Mouse (Mus musculus) left cerebral cortex, postnatal 4 days (tissue): ENCODE measurements around the gene Nmt1. TPM values are rescaled to one million over a fixed set of nuclear protein-coding genes. Genes with fewer than 3 reads are reported as not detected.

Experiments used
- DNase-seq: peaks from one replicate; pipeline ENCODE4 v3.0.0-alpha.2; 2022
- intact Hi-C: fragments of 180-260 bp; cut with DNase I; formaldehyde crosslinking; loops from one replicate; pipeline ENCODE4 v1.15.1; 2025
- total RNA-seq, 2 experiments: library from RNA; stranded (reverse); gene quantifications; 2 replicates each; pipeline ENCODE4 v1.2.3; 2021

The Nmt1 gene
- total RNA-seq: 10 to 100 TPM; 60.3 to 67.8 TPM

- peak; percentile 93 for DNase-seq
- intact Hi-C loops: no loop called here
Measured at GRCm38 (mm10) chr11:103028176-103028891, at the start of gene Nmt1, which contains the start of gene Dcakd. Nmt1 (plus strand) TSS chr11:103028190. Dcakd (minus strand) TSS chr11:103028333.

- DNase-seq: no peak
- intact Hi-C loops: no loop called here
Measured at GRCm38 (mm10) chr11:102981151-102981890, 46.7 kb upstream of the Nmt1 start.

GRCm38 (mm10) chr11:102984086-102984485, 43.9 kb upstream of the Nmt1 start:
- peak; percentile 67 for DNase-seq
- intact Hi-C loops: no loop called here

GRCm38 (mm10) chr11:102984615-102985014, 43.4 kb upstream of the Nmt1 start:
- peak; percentile 57 for DNase-seq
- intact Hi-C loops: no loop called here

- intact Hi-C loops: no loop called here
- DNase-seq: no peak
Measured at GRCm38 (mm10) chr11:102985160-102985559, 42.8 kb upstream of the Nmt1 start.

GRCm38 (mm10) chr11:102989641-102990151, 38.3 kb upstream of the Nmt1 start:
- intact Hi-C loops: no loop called here

GRCm38 (mm10) chr11:102990152-102990663, 37.8 kb upstream of the Nmt1 start:
- DNase-seq: peak; percentile 37
- intact Hi-C loops: no loop called here

More at GRCm38 (mm10) chr11:102989641-102990151, 38.3 kb upstream of the Nmt1 start:
- DNase-seq: no peak

GRCm38 (mm10) chr11:102991681-102992080, 36.3 kb upstream of the Nmt1 start:
- intact Hi-C loops: loop anchor here (2.0 kb wide), 2 partner anchors 91 to 99 kb away; partner anchors contain the start of gene Gfap
- no peak for DNase-seq

- peak; percentile 87 for DNase-seq
- intact Hi-C loops: loop anchor here (2.0 kb wide), 2 partner anchors 92 to 100 kb away; partner anchors contain the start of gene Gfap
Measured at GRCm38 (mm10) chr11:102992940-102993339, 35.0 kb upstream of the Nmt1 start.

GRCm38 (mm10) chr11:102993420-102994029, 34.5 kb upstream of the Nmt1 start:
- intact Hi-C loops: loop anchor here (2.0 kb wide), 2 partner anchors 93 to 101 kb away; partner anchors contain the start of gene Gfap

GRCm38 (mm10) chr11:102994952-102995351, 33.0 kb upstream of the Nmt1 start:
- DNase-seq: no peak
- intact Hi-C loops: no loop called here

More at GRCm38 (mm10) chr11:102993420-102994029, 34.5 kb upstream of the Nmt1 start:
- DNase-seq: no peak

GRCm38 (mm10) chr11:102996385-102996784, 31.6 kb upstream of the Nmt1 start:
- intact Hi-C loops: no loop called here
- DNase-seq: no peak

GRCm38 (mm10) chr11:102996991-102997770, 30.8 kb upstream of the Nmt1 start:
- no peak for DNase-seq
- intact Hi-C loops: no loop called here

GRCm38 (mm10) chr11:102998254-102998576, 29.8 kb upstream of the Nmt1 start:
- DNase-seq: no peak
- intact Hi-C loops: no loop called here

GRCm38 (mm10) chr11:102998577-102999316, 29.2 kb upstream of the Nmt1 start:
- intact Hi-C loops: no loop called here
- DNase-seq: peak; percentile 48

- intact Hi-C loops: no loop called here
- no peak for DNase-seq
Measured at GRCm38 (mm10) chr11:102999317-102999970, 28.5 kb upstream of the Nmt1 start.

- DNase-seq: no peak
- intact Hi-C loops: no loop called here
Measured at GRCm38 (mm10) chr11:103000111-103000510, 27.9 kb upstream of the Nmt1 start.

- DNase-seq: no peak
- intact Hi-C loops: no loop called here
Measured at GRCm38 (mm10) chr11:103001063-103001462, 26.9 kb upstream of the Nmt1 start.

GRCm38 (mm10) chr11:103003210-103003609, 24.8 kb upstream of the Nmt1 start:
- intact Hi-C loops: no loop called here
- DNase-seq: peak; percentile 45
